Mouse (Mus musculus): ENCODE data around the gene Cdh1. TPM values are rescaled to one million over a fixed set of nuclear protein-coding genes. Genes with fewer than 3 reads are reported as not detected.

The Cdh1 gene
- polyA plus RNA-seq, 1 experiment from 2014 or later: 11.0 TPM

DNA sequence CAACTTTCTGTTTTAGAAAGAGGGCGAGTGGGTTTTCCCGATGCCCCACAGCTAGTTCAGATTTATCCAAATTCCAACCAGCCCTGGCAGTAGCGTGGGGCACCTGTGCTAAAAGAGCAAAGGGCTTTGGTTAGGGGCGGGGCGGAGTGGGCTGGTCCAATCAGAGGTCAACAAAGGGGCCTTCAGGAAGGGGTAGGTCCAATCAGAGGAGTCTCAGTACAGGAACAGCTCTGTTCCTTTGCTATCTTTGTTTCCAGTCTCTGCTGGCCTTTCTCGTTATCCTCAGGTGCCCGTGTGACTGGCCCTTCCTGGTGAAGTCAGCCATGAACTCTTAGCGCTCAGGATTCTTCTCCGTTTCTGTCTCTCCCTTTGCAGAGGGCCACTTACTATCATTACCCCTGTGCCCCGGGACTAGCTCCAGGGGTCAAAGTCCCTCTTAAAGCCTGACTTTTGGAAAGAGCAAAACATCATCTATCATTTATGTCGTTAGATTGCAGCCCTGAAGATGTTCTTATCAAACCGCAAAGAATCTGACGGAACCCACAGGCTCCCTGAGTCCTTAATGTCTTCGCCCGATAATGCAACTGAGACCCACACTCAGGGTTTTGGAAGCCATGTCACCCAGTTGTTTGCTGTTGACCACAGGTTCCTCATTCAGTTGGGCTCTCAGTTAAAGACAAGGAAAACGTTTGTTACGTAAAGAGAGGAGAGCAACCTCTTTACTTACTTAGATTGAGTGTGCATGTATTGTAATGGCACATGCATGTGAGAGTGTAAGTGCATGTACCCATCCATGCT is 30.4 kb downstream of the Cdh1 start:
- H3K4me3 ChIP-seq (ENCODE audit: low read depth, low read length): no peak overlapping the region
- ATAC-seq (replicated peaks; ENCODE audit: low FRiP score) (peak; percentile 53; the same call in 1 of the 2 replicates), DNase-seq (ENCODE audit: low spot score) (no peak)
- H3K4me2 ChIP-seq: peak overlapping the region; percentile 43
- no peak overlapping the region for H3K27ac ChIP-seq (ENCODE audit: low read depth, low read length)
- peaks cover 6% of the 10 kb centered on the region for H3K4me1 ChIP-seq (replicated peaks; ENCODE audit: control insufficient read depth, insufficient read depth, low read length)
- H3K9me3 ChIP-seq (ENCODE audit: control insufficient read depth, low read length): no peaks in the 10 kb centered on the region
- no peak overlapping the region for H3K9ac ChIP-seq (ENCODE audit: low read depth, low read length)
- no peaks in the 10 kb centered on the region for H3K27me3 ChIP-seq (replicated peaks; ENCODE audit: control insufficient read depth, insufficient read depth, low read length)
- 41% methylated on average over 17 of the region's 17 CpGs for WGBS
- H3K36me3 ChIP-seq (ENCODE audit: control insufficient read depth, insufficient read depth, low read length): no peaks in the 10 kb centered on the region

DNA sequence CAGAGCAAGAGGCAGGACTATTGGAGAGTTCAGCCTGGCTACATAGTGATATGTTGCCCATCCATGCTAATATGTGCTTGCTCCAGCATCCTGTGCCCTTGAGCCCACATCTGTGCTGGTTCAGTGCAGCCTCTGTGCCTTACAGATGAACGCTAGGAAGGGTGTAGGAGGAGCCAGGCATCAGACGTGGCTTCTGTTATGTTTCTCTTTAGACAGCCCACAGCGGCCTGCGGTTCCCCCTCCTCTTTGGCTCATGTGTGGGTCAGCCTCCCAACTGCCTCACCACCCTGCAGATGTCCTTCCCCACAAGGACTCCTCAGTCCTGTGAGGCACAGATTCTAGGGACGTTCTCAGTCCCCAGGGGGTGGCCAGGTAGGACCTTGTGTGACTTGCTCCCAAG is 32.1 kb downstream of the Cdh1 start:
- H3K4me2 ChIP-seq: no peak overlapping the region
- peaks cover 6% of the 10 kb centered on the region for H3K4me1 ChIP-seq (replicated peaks; ENCODE audit: control insufficient read depth, insufficient read depth, low read length)
- H3K36me3 ChIP-seq (ENCODE audit: control insufficient read depth, insufficient read depth, low read length): no peaks in the 10 kb centered on the region
- 38% methylated on average over 5 of the region's 5 CpGs for WGBS
- no peak overlapping the region for H3K27ac ChIP-seq (ENCODE audit: low read depth, low read length)
- H3K27me3 ChIP-seq (replicated peaks; ENCODE audit: control insufficient read depth, insufficient read depth, low read length): no peaks in the 10 kb centered on the region
- DNase-seq (ENCODE audit: low spot score) (no peak), ATAC-seq (replicated peaks; ENCODE audit: low FRiP score) (no peak)
- H3K9me3 ChIP-seq (ENCODE audit: control insufficient read depth, low read length): no peaks in the 10 kb centered on the region
- H3K9ac ChIP-seq (ENCODE audit: low read depth, low read length): no peak overlapping the region
- H3K4me3 ChIP-seq (ENCODE audit: low read depth, low read length): no peak overlapping the region

- no peaks in the 10 kb centered on the region for H3K9me3 ChIP-seq (ENCODE audit: control insufficient read depth, low read length)
- 85% methylated on average over 4 of the region's 4 CpGs for WGBS
- H3K9ac ChIP-seq (ENCODE audit: low read depth, low read length): no peak overlapping the region
- H3K27me3 ChIP-seq (replicated peaks; ENCODE audit: control insufficient read depth, insufficient read depth, low read length): no peaks in the 10 kb centered on the region
- no peak overlapping the region for H3K4me2 ChIP-seq
- no peaks in the 10 kb centered on the region for H3K36me3 ChIP-seq (ENCODE audit: control insufficient read depth, insufficient read depth, low read length)
- DNase-seq (ENCODE audit: low spot score): no peak
- H3K27ac ChIP-seq (ENCODE audit: low read depth, low read length): no peak overlapping the region
- peaks cover 6% of the 10 kb centered on the region; the same call in 1 of the 2 replicates for H3K4me1 ChIP-seq (replicated peaks; ENCODE audit: control insufficient read depth, insufficient read depth, low read length)
- H3K4me3 ChIP-seq (ENCODE audit: low read depth, low read length): no peak overlapping the region
- no peak for ATAC-seq (replicated peaks; ENCODE audit: low FRiP score)
Measured at GRCm38 (mm10) chr8:106637446-106637845, 34.3 kb downstream of the Cdh1 start.

DNA sequence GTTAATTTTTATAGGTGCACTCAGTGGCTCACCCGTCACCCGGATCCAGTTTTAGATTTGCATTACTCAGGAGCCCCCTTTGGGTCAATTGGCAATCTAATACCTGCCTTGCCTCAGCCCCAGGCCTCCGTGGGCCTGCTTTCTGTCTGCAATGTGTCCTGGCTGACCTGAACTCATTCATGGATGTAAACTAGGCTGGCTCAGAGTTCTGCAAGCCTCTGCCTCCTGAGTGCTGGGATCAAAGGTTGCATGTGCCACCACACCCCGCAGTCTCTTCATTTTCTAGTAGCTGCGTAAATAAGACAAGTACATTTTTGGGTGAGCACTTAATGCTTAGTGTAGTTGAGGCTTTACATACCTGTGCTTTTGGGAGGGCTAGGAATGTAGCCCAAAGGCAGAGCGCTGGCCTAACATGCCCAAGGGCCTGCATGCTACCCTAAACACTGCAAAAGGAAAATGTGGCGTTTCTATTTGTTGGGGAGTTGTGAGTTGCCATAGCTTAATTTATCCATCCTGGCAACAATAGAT is 35.7 kb downstream of the Cdh1 start:
- no peaks in the 10 kb centered on the region for H3K9me3 ChIP-seq (ENCODE audit: control insufficient read depth, low read length)
- 84% methylated on average over 7 of the region's 7 CpGs for WGBS
- ATAC-seq (replicated peaks; ENCODE audit: low FRiP score) (no peak), DNase-seq (ENCODE audit: low spot score) (no peak)
- peaks cover 6% of the 10 kb centered on the region; the same call in 1 of the 2 replicates for H3K4me1 ChIP-seq (replicated peaks; ENCODE audit: control insufficient read depth, insufficient read depth, low read length)
- no peaks in the 10 kb centered on the region for H3K36me3 ChIP-seq (ENCODE audit: control insufficient read depth, insufficient read depth, low read length)
- no peak overlapping the region for H3K4me2 ChIP-seq
- no peak overlapping the region for H3K4me3 ChIP-seq (ENCODE audit: low read depth, low read length)
- no peak overlapping the region for H3K27ac ChIP-seq (ENCODE audit: low read depth, low read length)
- no peaks in the 10 kb centered on the region for H3K27me3 ChIP-seq (replicated peaks; ENCODE audit: control insufficient read depth, insufficient read depth, low read length)
- H3K9ac ChIP-seq (ENCODE audit: low read depth, low read length): no peak overlapping the region

DNA sequence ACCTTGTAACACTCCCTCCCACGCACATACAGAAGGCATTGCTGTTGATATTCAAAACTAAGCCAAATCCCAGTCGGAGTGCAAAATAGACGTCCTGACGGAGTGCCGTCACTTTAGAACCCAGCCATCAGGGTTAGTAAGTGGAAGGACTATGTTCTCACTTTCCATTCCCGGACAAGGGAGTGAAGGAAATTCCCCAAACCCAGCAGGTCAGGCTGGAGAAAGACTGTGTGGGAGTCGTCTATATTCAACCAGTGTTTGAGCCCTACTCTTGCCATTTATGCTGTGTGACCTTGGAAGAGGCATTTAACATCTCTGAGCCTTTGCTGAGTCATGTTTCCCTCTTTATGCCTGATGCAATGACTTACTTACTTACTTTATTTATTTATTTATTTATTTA is 37.1 kb downstream of the Cdh1 start:
- DNase-seq (ENCODE audit: low spot score) (no peak), ATAC-seq (replicated peaks; ENCODE audit: low FRiP score) (no peak)
- H3K4me2 ChIP-seq: no peak overlapping the region
- no peak overlapping the region for H3K27ac ChIP-seq (ENCODE audit: low read depth, low read length)
- no peaks in the 10 kb centered on the region for H3K27me3 ChIP-seq (replicated peaks; ENCODE audit: control insufficient read depth, insufficient read depth, low read length)
- H3K9me3 ChIP-seq (ENCODE audit: control insufficient read depth, low read length): no peaks in the 10 kb centered on the region
- no peak overlapping the region for H3K9ac ChIP-seq (ENCODE audit: low read depth, low read length)
- H3K4me3 ChIP-seq (ENCODE audit: low read depth, low read length): no peak overlapping the region
- H3K36me3 ChIP-seq (ENCODE audit: control insufficient read depth, insufficient read depth, low read length): no peaks in the 10 kb centered on the region
- 84% methylated on average over 7 of the region's 7 CpGs for WGBS
- H3K4me1 ChIP-seq (replicated peaks; ENCODE audit: control insufficient read depth, insufficient read depth, low read length): 0 out of 2 replicates have a peak, but pooled peaks cover 3% of the 10 kb centered on the region

GRCm38 (mm10) chr8:106640921-106641320 is 37.8 kb downstream of the Cdh1 start:
- no peak overlapping the region for H3K9ac ChIP-seq (ENCODE audit: low read depth, low read length)
- H3K4me3 ChIP-seq (ENCODE audit: low read depth, low read length): no peak overlapping the region
- no peak for ATAC-seq (replicated peaks; ENCODE audit: low FRiP score)
- no peak for DNase-seq (ENCODE audit: low spot score)
- no peaks in the 10 kb centered on the region for H3K9me3 ChIP-seq (ENCODE audit: control insufficient read depth, low read length)
- 65% methylated on average over 5 of the region's 5 CpGs for WGBS
- no peaks in the 10 kb centered on the region for H3K36me3 ChIP-seq (ENCODE audit: control insufficient read depth, insufficient read depth, low read length)
- H3K4me1 ChIP-seq (replicated peaks; ENCODE audit: control insufficient read depth, insufficient read depth, low read length): no peaks in the 10 kb centered on the region
- no peak overlapping the region for H3K27ac ChIP-seq (ENCODE audit: low read depth, low read length)
- no peak overlapping the region for H3K4me2 ChIP-seq
- H3K27me3 ChIP-seq (replicated peaks; ENCODE audit: control insufficient read depth, insufficient read depth, low read length): no peaks in the 10 kb centered on the region

DNA sequence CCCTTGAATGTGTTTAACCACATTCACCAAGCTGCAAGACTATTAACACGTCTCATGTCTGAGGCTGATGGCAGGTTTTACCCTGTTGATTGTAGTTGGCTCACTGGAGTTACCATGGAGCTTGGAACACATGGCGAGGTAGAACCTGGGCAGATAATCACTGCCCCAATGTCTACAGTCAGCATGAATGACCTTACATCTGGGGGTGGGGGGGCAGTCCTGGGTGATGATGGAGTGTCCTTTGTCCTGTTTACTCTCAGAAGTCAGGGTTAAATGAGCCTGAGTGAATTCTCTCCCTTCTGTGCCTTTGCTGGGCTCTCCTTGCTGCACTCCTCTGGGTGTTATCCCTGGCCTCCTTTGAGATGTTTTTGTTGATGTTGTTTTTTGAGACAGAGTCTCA is 39.0 kb downstream of the Cdh1 start:
- no peak for ATAC-seq (replicated peaks; ENCODE audit: low FRiP score)
- H3K9me3 ChIP-seq (ENCODE audit: control insufficient read depth, low read length): no peaks in the 10 kb centered on the region
- no peaks in the 10 kb centered on the region for H3K36me3 ChIP-seq (ENCODE audit: control insufficient read depth, insufficient read depth, low read length)
- no peak overlapping the region for H3K9ac ChIP-seq (ENCODE audit: low read depth, low read length)
- H3K4me2 ChIP-seq: no peak overlapping the region
- no peaks in the 10 kb centered on the region for H3K4me1 ChIP-seq (replicated peaks; ENCODE audit: control insufficient read depth, insufficient read depth, low read length)
- WGBS: 64% methylated on average over 2 of the region's 2 CpGs
- no peak for DNase-seq (ENCODE audit: low spot score)
- no peak overlapping the region for H3K4me3 ChIP-seq (ENCODE audit: low read depth, low read length)
- no peak overlapping the region for H3K27ac ChIP-seq (ENCODE audit: low read depth, low read length)
- no peaks in the 10 kb centered on the region for H3K27me3 ChIP-seq (replicated peaks; ENCODE audit: control insufficient read depth, insufficient read depth, low read length)

- H3K27me3 ChIP-seq (replicated peaks; ENCODE audit: control insufficient read depth, insufficient read depth, low read length): no peaks in the 10 kb centered on the region
- DNase-seq (ENCODE audit: low spot score) (no peak), ATAC-seq (replicated peaks; ENCODE audit: low FRiP score) (no peak)
- no peak overlapping the region for H3K27ac ChIP-seq (ENCODE audit: low read depth, low read length)
- H3K36me3 ChIP-seq (ENCODE audit: control insufficient read depth, insufficient read depth, low read length): no peaks in the 10 kb centered on the region
- no peaks in the 10 kb centered on the region for H3K4me1 ChIP-seq (replicated peaks; ENCODE audit: control insufficient read depth, insufficient read depth, low read length)
- no peak overlapping the region for H3K4me2 ChIP-seq
- no peaks in the 10 kb centered on the region for H3K9me3 ChIP-seq (ENCODE audit: control insufficient read depth, low read length)
- no peak overlapping the region for H3K9ac ChIP-seq (ENCODE audit: low read depth, low read length)
- 64% methylated on average over 4 of the region's 4 CpGs for WGBS
- no peak overlapping the region for H3K4me3 ChIP-seq (ENCODE audit: low read depth, low read length)
Measured at GRCm38 (mm10) chr8:106643100-106643499, 39.9 kb downstream of the Cdh1 start.

GRCm38 (mm10) chr8:106644957-106645356 is 41.8 kb downstream of the Cdh1 start:
- Histone ChIP-seq H3K27ac (ENCODE audit: low read depth, low read length) (no peak overlapping the region), H3K4me1 (replicated peaks; ENCODE audit: control insufficient read depth, insufficient read depth, low read length) (no peaks in the 10 kb centered on the region), H3K36me3 (ENCODE audit: control insufficient read depth, insufficient read depth, low read length) (no peaks in the 10 kb centered on the region), H3K4me2 (no peak overlapping the region), H3K4me3 (ENCODE audit: low read depth, low read length) (no peak overlapping the region), H3K9ac (ENCODE audit: low read depth, low read length) (no peak overlapping the region), H3K9me3 (ENCODE audit: control insufficient read depth, low read length) (no peaks in the 10 kb centered on the region), H3K27me3 (replicated peaks; ENCODE audit: control insufficient read depth, insufficient read depth, low read length) (no peaks in the 10 kb centered on the region)
- no peak for ATAC-seq (replicated peaks; ENCODE audit: low FRiP score)
- WGBS: 70% methylated on average over 3 of the region's 3 CpGs
- no peak for DNase-seq (ENCODE audit: low spot score)
